Mouse (Mus musculus): ENCODE measurements around the gene Tnip2.
A peak's percentile ranks its signal among the peaks of the same experiment; 100 is the strongest.

Gene Tnip2

GRCm38 (mm10) chr5:34513466-34514217 lies at the start of gene Tnip2:
Gene Tnip2, minus strand, starts transcription at chr5:34513991.
- peak; percentile 97 for DNase-seq (ENCODE audit: inconsistent ontology term)

- no peak for DNase-seq (ENCODE audit: inconsistent ontology term)
Observed at GRCm38 (mm10) chr5:34551821-34552220, 38.0 kb upstream of the Tnip2 start.

GRCm38 (mm10) chr5:34550251-34550650 lies 36.5 kb upstream of the Tnip2 start:
- no peak for DNase-seq (ENCODE audit: inconsistent ontology term)

GRCm38 (mm10) chr5:34549483-34550221 lies 35.9 kb upstream of the Tnip2 start:
- peak; percentile 53 for DNase-seq (ENCODE audit: inconsistent ontology term)

GRCm38 (mm10) chr5:34549135-34549482 lies 35.3 kb upstream of the Tnip2 start:
- DNase-seq (ENCODE audit: inconsistent ontology term), result no peak

- no peak for DNase-seq (ENCODE audit: inconsistent ontology term)
Observed at GRCm38 (mm10) chr5:34547410-34547809, 33.6 kb upstream of the Tnip2 start.

GRCm38 (mm10) chr5:34543114-34543513 lies 29.3 kb upstream of the Tnip2 start:
- DNase-seq (ENCODE audit: inconsistent ontology term), result no peak

GRCm38 (mm10) chr5:34542166-34542565 lies 28.4 kb upstream of the Tnip2 start:
- DNase-seq (ENCODE audit: inconsistent ontology term), result no peak

- DNase-seq (ENCODE audit: inconsistent ontology term), result no peak
Observed at GRCm38 (mm10) chr5:34539121-34539520, 25.3 kb upstream of the Tnip2 start.

GRCm38 (mm10) chr5:34538527-34538926 lies 24.7 kb upstream of the Tnip2 start:
- DNase-seq (ENCODE audit: inconsistent ontology term), result no peak

GRCm38 (mm10) chr5:34538079-34538478 lies 24.3 kb upstream of the Tnip2 start:
- no peak for DNase-seq (ENCODE audit: inconsistent ontology term)

- peak; percentile 62 for DNase-seq (ENCODE audit: inconsistent ontology term)
Observed at GRCm38 (mm10) chr5:34535831-34536230, 22.0 kb upstream of the Tnip2 start.

- peak; percentile 88 for DNase-seq (ENCODE audit: inconsistent ontology term)
Observed at GRCm38 (mm10) chr5:34534776-34535581, 21.2 kb upstream of the Tnip2 start.

- DNase-seq (ENCODE audit: inconsistent ontology term), result peak; percentile 94
Observed at GRCm38 (mm10) chr5:34533820-34534219, 20.0 kb upstream of the Tnip2 start.

- no peak for DNase-seq (ENCODE audit: inconsistent ontology term)
Observed at GRCm38 (mm10) chr5:34533066-34533465, 19.3 kb upstream of the Tnip2 start.

- no peak for DNase-seq (ENCODE audit: inconsistent ontology term)
Observed at GRCm38 (mm10) chr5:34530687-34531086, 16.9 kb upstream of the Tnip2 start.

- peak; percentile 89 for DNase-seq (ENCODE audit: inconsistent ontology term)
Observed at GRCm38 (mm10) chr5:34530116-34530515, 16.3 kb upstream of the Tnip2 start.

- no peak for DNase-seq (ENCODE audit: inconsistent ontology term)
Observed at GRCm38 (mm10) chr5:34528724-34529123, 14.9 kb upstream of the Tnip2 start.

GRCm38 (mm10) chr5:34527352-34527751 lies 13.6 kb upstream of the Tnip2 start:
- DNase-seq (ENCODE audit: inconsistent ontology term), result no peak

- DNase-seq (ENCODE audit: inconsistent ontology term), result no peak
Observed at GRCm38 (mm10) chr5:34526477-34526775, 12.6 kb upstream of the Tnip2 start.

GRCm38 (mm10) chr5:34525663-34526476 lies 12.1 kb upstream of the Tnip2 start, which contains the start of gene Sh3bp2:
Gene Sh3bp2, plus strand, starts transcription at chr5:34525838.
- DNase-seq (ENCODE audit: inconsistent ontology term), result peak; percentile 97

- DNase-seq (ENCODE audit: inconsistent ontology term), result no peak
Observed at GRCm38 (mm10) chr5:34524511-34524910, 10.7 kb upstream of the Tnip2 start.
